Mouse (Mus musculus): ENCODE measurements around the gene Amer1. TPM values are rescaled to one million over a fixed set of nuclear protein-coding genes. Genes with fewer than 3 reads are reported as not detected.

The Amer1 gene
- 1 to 10 TPM; 2.3 to 2.9 TPM for polyA plus RNA-seq (2017; shearing (Covaris generic))

DNA sequence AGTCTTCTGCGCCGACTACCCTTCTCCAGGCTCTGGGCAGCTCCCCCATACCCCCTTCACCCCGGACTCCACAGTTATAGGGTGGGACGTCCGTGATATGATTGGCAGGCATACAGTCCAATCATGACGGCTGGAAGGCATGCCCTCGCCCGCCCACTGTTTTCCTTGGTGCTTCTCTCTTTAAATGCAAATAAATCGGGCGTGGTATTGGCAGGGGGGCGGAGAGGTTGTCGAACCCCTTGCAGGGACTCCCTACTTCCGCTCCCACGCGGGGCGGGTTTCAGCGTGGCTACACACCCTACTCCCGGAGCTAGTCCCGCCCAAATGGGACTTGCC is at the start of gene Amer1:
TSS of gene Amer1 (minus strand) at position 97 of the 336 bp plus-strand sequence.

Other genes with a start within 250 kb of the Amer1 start
- 1 to 10 TPM in 1 of 2 experiments, under 1 TPM in 1; 0.29 to 1.3 TPM for gene Arhgef9, start 248.0 kb downstream of the Amer1 start, polyA plus RNA-seq (2017; shearing (Covaris generic))
- not detected for gene Asb12, start 113.1 kb upstream of the Amer1 start, polyA plus RNA-seq (2017; shearing (Covaris generic))
- not detected for gene Pfn5, start 113.2 kb upstream of the Amer1 start, polyA plus RNA-seq (2017; shearing (Covaris generic))
- gene Zc4h2, start 213.6 kb upstream of the Amer1 start, polyA plus RNA-seq (2017; shearing (Covaris generic)) = 1 to 10 TPM; 1.7 to 2.2 TPM

All from activated CD4-positive, CD25-positive, alpha-beta regulatory T cell (primary cell).